Mouse (Mus musculus) stomach, embryonic 15.5 days (tissue): Measurements from ENCODE around the gene Dusp10. TPM values are rescaled to one million over a fixed set of nuclear protein-coding genes. Genes with fewer than 3 reads are reported as not detected.

Experiments
- ATAC-seq: fragments of 200-750 bp; cut with Nextera tagmentation; 2 replicates; pipeline ENCODE4 v1.8.0; 2017; ENCODE audit warnings: low read depth, moderate number of reproducible peaks, moderate TSS enrichment; ENCODE audit not compliant: insufficient read depth, low FRiP score
- H3K27ac ChIP-seq: fragments of 300-500 bp; sonication (generic); 2 replicates; pipeline ENCODE4 v1.5.1; 2015; ENCODE audit warnings: mild to moderate bottlenecking, inconsistent platforms
- H3K27me3 ChIP-seq: fragments of 300-500 bp; sonication (generic); replicated peaks from 2 replicates; pipeline ENCODE4 v1.6.1; 2015; ENCODE audit warnings: inconsistent platforms
- H3K36me3 ChIP-seq: fragments of 300-500 bp; sonication (generic); 2 replicates; pipeline ENCODE4 v1.6.1; 2015; ENCODE audit warnings: inconsistent platforms
- H3K4me1 ChIP-seq: fragments of 300-500 bp; sonication (generic); 2 replicates; pipeline ENCODE4 v1.6.1; 2015; ENCODE audit warnings: inconsistent platforms
- H3K4me2 ChIP-seq: fragments of 300-500 bp; sonication (generic); 2 replicates; pipeline ENCODE4 v1.6.1; 2015; ENCODE audit warnings: mild to moderate bottlenecking, inconsistent platforms
- H3K4me3 ChIP-seq: fragments of 300-500 bp; sonication (generic); replicated peaks from 2 replicates; pipeline ENCODE4 v1.5.1; 2015; ENCODE audit warnings: inconsistent platforms
- H3K9ac ChIP-seq: fragments of 300-500 bp; sonication (generic); 2 replicates; pipeline ENCODE4 v1.6.1; 2015; ENCODE audit warnings: inconsistent platforms
- H3K9me3 ChIP-seq: fragments of 300-500 bp; sonication (generic); 2 replicates; pipeline ENCODE4 v1.6.1; 2016; ENCODE audit warnings: inconsistent platforms
- WGBS: fragments of 180-500 bp; shearing (Covaris S2); methylation state at CpG from one replicate; pipeline ENCODE4 v1.1.7; 2015; 5-methylcytosine and 5-hydroxymethylcytosine counted together
- polyA plus RNA-seq: library from polyadenylated mRNA; unstranded; fragments of >200 nt; fragmentation: Nextera tagmentation; extraction: Ambion mirVana; gene quantifications from 2 replicates; pipeline ENCODE4 v1.2.1, GENCODE M21; 2015

Dusp10 gene
- polyA plus RNA-seq, 1 experiment from 2014 or later = 8.1 TPM

DNA sequence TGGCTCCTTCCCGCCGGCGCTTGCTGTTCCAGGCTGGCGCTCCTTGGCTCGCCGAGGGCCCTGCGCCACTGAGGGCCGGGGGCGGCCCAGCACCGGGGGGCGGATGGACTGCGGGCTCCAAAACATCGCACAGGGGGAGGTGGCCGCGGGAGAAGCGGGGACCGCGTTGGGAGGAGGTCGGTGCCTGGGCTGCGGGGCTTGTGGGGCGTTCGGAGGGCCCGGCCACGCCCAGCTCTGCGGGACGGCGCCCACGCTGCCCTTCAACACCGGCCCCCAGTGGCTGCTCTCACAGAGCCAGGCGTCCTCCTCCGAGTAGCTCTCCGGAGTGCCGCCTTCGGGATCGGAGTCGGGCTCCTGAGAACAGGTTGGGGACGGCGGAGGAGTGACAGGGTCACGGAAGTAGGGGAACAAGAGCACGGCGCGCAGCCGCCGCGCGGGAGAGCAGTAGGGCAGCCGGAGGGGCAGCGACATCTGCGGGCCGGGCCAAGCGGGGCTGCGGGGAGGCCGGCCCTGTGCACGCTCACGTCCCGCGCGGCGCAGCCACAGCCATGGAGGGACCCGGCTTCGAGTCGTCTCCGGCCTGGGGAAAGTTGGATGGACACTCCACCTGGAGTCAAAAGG lies 20.4 kb downstream of the Dusp10 start:
- ATAC-seq = peak; percentile 77
- WGBS = under 1% methylated on average over 62 of the region's 63 CpGs

DNA sequence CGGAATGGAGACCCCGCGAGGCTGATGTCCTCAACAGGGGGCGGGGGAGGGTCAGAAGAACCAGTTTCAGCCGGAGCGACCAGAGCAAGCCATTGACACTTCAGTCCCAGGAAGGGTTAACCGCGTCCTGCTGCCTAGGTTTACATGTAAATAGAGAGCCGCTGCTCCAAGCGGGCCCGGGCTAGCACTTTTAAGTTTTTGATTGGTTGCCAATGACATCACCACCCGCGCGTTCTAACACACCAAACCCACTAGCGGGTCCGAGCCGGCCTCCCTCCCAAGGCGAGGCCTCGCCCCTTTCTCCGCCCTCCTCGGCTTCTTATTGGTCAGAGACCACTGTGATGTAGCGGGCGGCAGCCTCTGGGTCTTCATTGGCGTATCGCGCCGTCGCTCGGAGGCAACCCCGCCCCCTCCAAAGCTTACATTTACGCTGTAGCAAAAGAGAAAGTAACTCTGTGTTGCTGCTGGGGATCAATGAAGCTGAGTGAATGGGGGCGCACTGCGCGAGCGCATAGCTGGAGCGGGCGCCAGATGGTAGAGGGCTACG lies 21.0 kb downstream of the Dusp10 start, which contains the start of gene 1700056E22Rik:
Gene 1700056E22Rik, minus strand, starts transcription at position 291 of the 547 bp plus-strand sequence.
- Histone ChIP-seq H3K4me2 (peak within 1 kb of the TSS; percentile 92), H3K9ac (peak within 1 kb of the TSS; percentile 81), H3K27ac (peak within 1 kb of the TSS; percentile 96), H3K9me3 (no peaks in the 10 kb centered on the region), H3K4me3 (peak within 1 kb of the TSS; percentile 75), H3K36me3 (no peaks in the 10 kb centered on the region), H3K4me1 (peaks cover 8% of the 10 kb centered on the region), H3K27me3 (no peaks in the 10 kb centered on the region)
- ATAC-seq = peak; percentile 99
- WGBS = under 1% methylated on average over 38 of the region's 38 CpGs

More for the DNA sequence above, 20.4 kb downstream of the Dusp10 start:
- Histone ChIP-seq H3K27me3 (no peaks in the 10 kb centered on the region), H3K9me3 (no peaks in the 10 kb centered on the region), H3K4me3 (peak overlapping the region; percentile 75), H3K36me3 (no peaks in the 10 kb centered on the region), H3K4me2 (peak overlapping the region; percentile 92), H3K9ac (peak overlapping the region; percentile 81), H3K27ac (peak overlapping the region; percentile 96), H3K4me1 (peaks cover 8% of the 10 kb centered on the region)

DNA sequence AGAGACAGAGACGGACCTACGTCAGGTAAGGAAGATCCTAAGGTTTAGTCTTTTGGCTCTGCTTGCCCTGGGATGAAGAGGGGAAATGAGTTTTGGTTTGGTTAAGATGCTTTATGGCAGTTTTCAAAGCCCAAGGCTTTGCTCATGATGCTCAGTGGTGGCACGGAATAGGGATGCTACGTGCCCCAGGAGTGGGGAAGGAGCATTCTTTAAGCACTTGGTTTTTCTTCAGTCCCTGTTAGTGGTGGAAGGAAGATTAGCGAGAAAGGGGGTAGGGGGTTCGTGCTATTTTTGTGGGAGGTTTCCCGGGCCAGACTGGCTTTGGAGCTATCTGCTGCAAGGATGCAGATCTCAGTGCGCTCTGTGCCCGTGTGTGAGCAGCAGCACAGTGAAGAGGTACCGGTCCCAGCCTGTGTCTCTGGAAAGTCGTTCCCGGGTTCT lies 21.7 kb downstream of the Dusp10 start:
- Histone ChIP-seq H3K36me3 (no peaks in the 10 kb centered on the region), H3K27me3 (no peaks in the 10 kb centered on the region), H3K4me1 (peaks cover 8% of the 10 kb centered on the region), H3K4me2 (peak overlapping the region; percentile 81), H3K4me3 (peak overlapping the region; percentile 75), H3K27ac (peak overlapping the region; percentile 40; the same call in 1 of the 2 replicates), H3K9me3 (no peaks in the 10 kb centered on the region), H3K9ac (peak overlapping the region; percentile 44)
- ATAC-seq = no peak
- under 1% methylated on average over 12 of the region's 12 CpGs for WGBS

DNA sequence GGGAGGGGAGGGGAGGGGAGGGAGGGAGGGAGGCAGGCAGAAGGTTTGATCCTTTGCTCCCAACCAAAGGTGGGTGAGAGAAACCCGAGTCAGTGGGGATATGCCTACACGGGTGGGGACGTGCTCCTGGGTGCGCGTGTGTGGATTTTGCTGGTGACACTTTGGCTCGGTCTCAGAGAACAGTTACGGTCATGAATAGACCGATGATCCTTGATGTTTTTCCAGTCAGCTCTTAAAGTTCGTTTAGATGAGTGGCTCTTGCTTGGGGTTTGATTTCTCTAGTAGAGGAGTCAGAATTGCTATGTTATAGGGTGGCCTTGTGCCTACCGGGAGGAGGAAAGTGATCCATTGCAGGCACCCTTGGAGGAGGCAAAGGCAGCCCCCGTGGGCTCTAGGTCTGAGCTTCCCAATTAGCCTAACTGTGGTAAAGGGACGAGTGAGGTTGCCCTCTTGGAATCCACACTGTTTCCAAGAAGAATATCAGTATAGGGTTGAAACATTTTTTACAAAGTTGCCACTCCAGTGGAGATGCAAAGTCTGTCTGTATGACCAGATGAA lies 22.3 kb downstream of the Dusp10 start:
- H3K36me3 ChIP-seq = no peaks in the 10 kb centered on the region
- no peak overlapping the region for H3K27ac ChIP-seq
- peak overlapping the region; percentile 81 for H3K4me2 ChIP-seq
- no peaks in the 10 kb centered on the region for H3K9me3 ChIP-seq
- 8% methylated on average over 12 of the region's 12 CpGs for WGBS
- no peak for ATAC-seq
- H3K27me3 ChIP-seq = no peaks in the 10 kb centered on the region
- peak overlapping the region; percentile 75 for H3K4me3 ChIP-seq
- H3K9ac ChIP-seq = 0 out of 2 replicates have a peak overlapping the region, but pooled peaks have one; percentile 3
- peaks cover 8% of the 10 kb centered on the region for H3K4me1 ChIP-seq

DNA sequence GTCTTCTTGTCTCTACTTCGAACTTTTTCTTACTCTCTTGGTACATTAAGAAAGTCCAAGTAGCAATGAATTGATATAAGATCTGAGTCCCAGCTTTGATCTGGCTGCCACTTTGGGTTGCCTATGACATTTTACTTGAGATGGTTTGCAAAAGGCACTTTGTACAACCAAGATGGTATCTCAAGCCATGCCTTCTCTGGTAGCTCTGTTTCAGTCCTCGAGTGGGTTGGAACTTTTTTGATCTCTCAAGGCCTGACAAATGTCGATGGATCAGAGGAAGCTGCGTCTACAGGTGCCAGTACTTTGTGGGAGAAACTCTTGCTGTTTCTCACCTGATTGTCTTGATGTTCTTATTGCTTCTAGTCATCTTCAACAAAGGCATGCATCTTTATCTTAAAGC lies 24.7 kb downstream of the Dusp10 start:
- Histone ChIP-seq H3K4me1 (peaks cover 11% of the 10 kb centered on the region), H3K9me3 (no peaks in the 10 kb centered on the region), H3K27me3 (no peaks in the 10 kb centered on the region), H3K9ac (no peak overlapping the region), H3K27ac (no peak overlapping the region), H3K36me3 (no peaks in the 10 kb centered on the region), H3K4me3 (no peak overlapping the region), H3K4me2 (no peak overlapping the region)
- 82% methylated on average over 4 of the region's 4 CpGs for WGBS
- ATAC-seq = no peak

DNA sequence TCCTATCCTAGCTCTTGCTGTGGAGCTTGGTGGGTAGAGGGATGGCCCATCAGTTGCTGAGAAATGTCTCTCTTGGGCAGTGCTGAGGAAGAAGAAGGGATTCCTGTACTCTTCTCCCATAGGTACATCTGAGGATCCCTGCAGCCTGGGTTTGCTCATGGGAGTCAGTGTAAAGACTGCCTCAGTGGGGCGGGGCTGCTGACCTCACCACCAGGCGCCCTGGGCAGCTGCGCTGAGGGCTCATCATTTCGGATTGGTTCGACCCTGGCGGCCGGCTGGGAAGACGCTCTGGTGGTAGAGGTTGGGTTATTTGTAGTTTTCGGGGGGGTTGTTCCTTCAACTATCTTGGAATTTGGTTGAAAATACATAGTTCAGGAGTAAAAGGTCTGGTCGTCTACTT lies 26.2 kb downstream of the Dusp10 start:
- no peak for ATAC-seq
- H3K4me1 ChIP-seq = peaks cover 12% of the 10 kb centered on the region; the same call in 1 of the 2 replicates
- 90% methylated on average over 10 of the region's 10 CpGs for WGBS

DNA sequence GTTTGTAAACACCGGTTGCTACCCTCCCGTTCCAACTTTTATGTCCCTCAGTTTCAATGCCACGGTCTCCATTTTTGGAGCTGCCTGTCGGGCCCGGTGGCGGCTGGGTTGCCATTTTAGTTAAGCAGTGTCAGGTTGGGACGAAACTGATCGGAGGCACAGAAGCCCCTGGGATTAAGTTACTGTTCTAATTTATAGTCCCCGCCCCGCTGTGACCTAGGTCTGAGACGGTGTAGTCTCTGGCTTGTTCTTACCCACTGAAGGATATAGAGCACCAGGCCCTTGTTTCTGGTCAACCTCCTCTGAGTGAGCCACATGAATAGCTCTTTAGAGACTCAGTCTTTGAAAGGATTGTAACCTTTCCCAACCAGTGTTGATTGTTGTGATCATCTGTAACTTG lies 27.1 kb downstream of the Dusp10 start:
- H3K4me2 ChIP-seq = no peak overlapping the region
- H3K9ac ChIP-seq = no peak overlapping the region
- 90% methylated on average over 11 of the region's 11 CpGs for WGBS
- no peaks in the 10 kb centered on the region for H3K27me3 ChIP-seq
- H3K4me1 ChIP-seq = peaks cover 12% of the 10 kb centered on the region; the same call in 1 of the 2 replicates
- no peak overlapping the region for H3K4me3 ChIP-seq
- H3K9me3 ChIP-seq = no peaks in the 10 kb centered on the region
- ATAC-seq = no peak
- no peak overlapping the region for H3K27ac ChIP-seq
- H3K36me3 ChIP-seq = no peaks in the 10 kb centered on the region

More for the DNA sequence above, 26.2 kb downstream of the Dusp10 start:
- no peak overlapping the region for H3K27ac ChIP-seq
- H3K27me3 ChIP-seq = no peaks in the 10 kb centered on the region
- no peak overlapping the region for H3K4me3 ChIP-seq
- H3K4me2 ChIP-seq = no peak overlapping the region
- H3K9me3 ChIP-seq = no peaks in the 10 kb centered on the region
- H3K36me3 ChIP-seq = no peaks in the 10 kb centered on the region
- no peak overlapping the region for H3K9ac ChIP-seq

DNA sequence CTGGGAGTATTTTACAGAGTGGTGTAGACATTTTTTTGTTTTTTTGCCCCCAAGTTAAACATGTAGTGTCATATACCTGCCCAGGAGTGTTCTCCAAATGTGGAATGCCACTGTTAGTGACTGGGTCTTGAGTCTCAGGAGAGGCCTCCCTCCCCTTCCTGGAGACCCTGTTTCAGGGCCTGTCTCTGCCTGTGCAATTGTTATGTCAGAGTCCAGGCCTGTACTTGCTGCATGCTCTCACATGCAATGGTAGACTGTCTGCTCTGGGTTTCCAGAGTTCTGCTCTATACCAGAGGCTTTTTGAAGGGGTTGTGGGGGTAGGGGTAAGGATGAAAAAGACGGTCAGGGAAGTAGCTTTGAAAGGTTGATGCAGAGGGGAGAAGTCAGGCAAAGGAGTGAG lies 27.8 kb downstream of the Dusp10 start:
- H3K36me3 ChIP-seq = no peaks in the 10 kb centered on the region
- H3K9ac ChIP-seq = no peak overlapping the region
- no peak for ATAC-seq
- H3K27me3 ChIP-seq = no peaks in the 10 kb centered on the region
- 55% methylated on average over 1 of the region's 1 CpGs for WGBS
- no peak overlapping the region for H3K27ac ChIP-seq
- peaks cover 13% of the 10 kb centered on the region; the same call in 1 of the 2 replicates for H3K4me1 ChIP-seq
- H3K9me3 ChIP-seq = no peaks in the 10 kb centered on the region
- no peak overlapping the region for H3K4me2 ChIP-seq
- no peak overlapping the region for H3K4me3 ChIP-seq

DNA sequence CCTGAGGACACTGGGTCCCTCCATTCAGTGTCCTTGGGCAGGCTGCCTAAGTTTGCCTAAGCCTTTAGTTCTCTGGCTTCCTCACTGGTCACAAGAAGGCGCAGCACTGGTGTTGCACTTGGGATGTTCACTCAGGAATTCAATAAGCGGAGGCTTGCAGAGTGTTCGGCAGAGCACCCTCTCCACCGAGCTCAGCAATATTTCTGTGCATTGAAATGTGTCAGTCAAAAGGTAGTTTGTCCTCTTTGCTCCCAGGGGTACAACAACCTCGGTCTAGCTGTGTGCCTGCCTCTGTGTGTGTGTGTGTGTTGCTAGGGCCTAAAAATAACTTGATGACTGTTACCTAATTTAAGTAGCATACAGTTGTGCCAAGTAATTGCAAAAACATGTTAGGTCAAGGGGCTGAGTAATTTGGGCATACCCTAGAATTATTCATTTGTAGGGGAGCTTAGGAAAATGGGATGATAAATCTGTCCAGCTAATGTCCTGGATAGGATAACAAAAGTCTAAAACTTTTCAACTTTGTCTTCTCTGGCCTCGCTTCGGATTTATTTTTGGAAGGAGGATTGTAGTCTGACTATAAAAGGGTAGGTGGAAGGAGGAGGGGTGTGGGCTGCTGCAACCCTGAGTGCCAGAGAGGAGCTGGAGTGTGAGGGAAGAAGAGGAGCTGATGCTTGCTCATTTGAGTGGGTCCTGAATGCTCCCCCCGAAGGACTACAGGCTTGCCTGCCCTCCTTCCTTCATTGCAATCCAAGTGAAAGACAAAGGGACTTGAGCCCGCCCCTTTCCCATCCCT lies 28.9 kb downstream of the Dusp10 start:
- Histone ChIP-seq H3K4me3 (no peak overlapping the region), H3K9me3 (no peaks in the 10 kb centered on the region), H3K36me3 (no peaks in the 10 kb centered on the region), H3K4me1 (peaks cover 14% of the 10 kb centered on the region; the same call in 1 of the 2 replicates), H3K9ac (no peak overlapping the region), H3K27ac (peak overlapping the region; percentile 69), H3K4me2 (no peak overlapping the region), H3K27me3 (no peaks in the 10 kb centered on the region)
- WGBS = 56% methylated on average over 9 of the region's 9 CpGs
- 0 out of 2 replicates have a peak, but pooled peaks have one; percentile 22 for ATAC-seq

DNA sequence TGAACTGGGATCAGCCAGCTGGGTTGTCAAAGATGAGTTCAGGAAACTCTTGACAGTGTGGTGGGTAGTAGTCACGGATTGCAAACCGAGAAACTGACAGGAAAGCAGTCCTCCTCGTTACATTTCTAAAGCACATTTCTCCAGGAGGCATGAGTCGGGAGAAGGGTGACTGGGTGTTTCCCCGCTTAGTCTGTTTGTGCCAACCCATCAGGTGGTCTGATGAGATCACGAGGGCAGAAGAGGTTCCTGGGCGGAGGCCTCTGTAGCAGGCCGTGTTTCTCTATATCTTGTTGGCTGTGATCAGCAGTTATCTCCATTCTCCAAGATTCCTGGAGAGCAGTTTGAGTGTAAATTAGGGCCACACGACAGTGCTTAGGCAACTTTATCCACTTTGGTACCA lies 29.6 kb downstream of the Dusp10 start:
- Histone ChIP-seq H3K27me3 (no peaks in the 10 kb centered on the region), H3K4me3 (no peak overlapping the region), H3K27ac (peak overlapping the region; percentile 54), H3K9ac (no peak overlapping the region), H3K36me3 (no peaks in the 10 kb centered on the region), H3K4me2 (no peak overlapping the region), H3K9me3 (no peaks in the 10 kb centered on the region), H3K4me1 (peaks cover 14% of the 10 kb centered on the region; the same call in 1 of the 2 replicates)
- 77% methylated on average over 9 of the region's 9 CpGs for WGBS
- no peak for ATAC-seq

DNA sequence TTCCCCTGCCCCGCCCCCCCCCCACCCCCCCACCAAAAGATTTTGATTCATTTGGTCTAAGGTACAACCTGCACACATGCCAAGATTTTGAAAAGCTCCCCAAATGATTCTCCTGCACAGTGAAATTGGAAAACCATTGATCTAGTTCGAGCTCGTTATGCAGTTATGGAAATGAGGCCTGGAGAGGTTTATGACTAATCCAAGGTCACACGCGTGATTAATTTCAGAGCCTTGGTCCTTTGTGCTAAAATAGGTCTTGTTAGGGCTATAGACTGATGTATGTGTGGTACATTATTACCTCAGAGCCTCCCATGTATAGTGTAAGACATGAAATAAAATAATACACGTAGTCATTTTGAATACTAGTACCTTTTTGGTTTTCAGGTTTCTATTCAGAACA lies 30.3 kb downstream of the Dusp10 start:
- Histone ChIP-seq H3K27ac (no peak overlapping the region), H3K4me3 (no peak overlapping the region), H3K4me1 (peaks cover 14% of the 10 kb centered on the region; the same call in 1 of the 2 replicates), H3K36me3 (no peaks in the 10 kb centered on the region), H3K4me2 (no peak overlapping the region), H3K27me3 (no peaks in the 10 kb centered on the region), H3K9me3 (no peaks in the 10 kb centered on the region), H3K9ac (no peak overlapping the region)
- 92% methylated on average over 5 of the region's 6 CpGs for WGBS
- ATAC-seq = no peak
